Mouse (Mus musculus): ENCODE measurements at regions not wholly inside any gene's neighbourhood (a gene's known extent, or its start where the extent isn't known, plus 50 kb on each side); places are given as distances from the start of the nearest gene placed in this dataset.

GRCm38 (mm10) chr9:72217296-72218028 lies 57.2 kb upstream of the Zfp280d start:
- DNase-seq: no peak

- no peak for DNase-seq
Observed at GRCm38 (mm10) chr9:72218736-72219135, 55.9 kb upstream of the Zfp280d start.

- no peak for DNase-seq
Observed at GRCm38 (mm10) chr9:72219892-72220291, 54.8 kb upstream of the Zfp280d start.

GRCm38 (mm10) chr9:72221333-72221732 lies 53.3 kb upstream of the Zfp280d start:
- no peak for DNase-seq
